Mouse (Mus musculus) gastrocnemius, adult 18-20 months (tissue): ENCODE data around the gene Mblac1. TPM values are rescaled to one million over a fixed set of nuclear protein-coding genes. Genes with fewer than 3 reads are reported as not detected.
"Not testable (repeated sequence)": the region's sequence is repeated elsewhere in the genome, so short reads cannot be mapped to it uniquely, and the experiment has no call there.

Source experiments
- DNase-seq: peaks from one replicate; pipeline ENCODE4 v3.0.0; 2021; ENCODE audit warnings: low spot score
- microRNA-seq: library from miRNA; unstranded; fragments of <30 nt; microRNA quantifications from one replicate; pipeline ENCODE4 v1.2.0, GENCODE M21; 2021
- total RNA-seq, 2 experiments: library from RNA; stranded (reverse); gene quantifications; 2 replicates each; pipeline ENCODE4 v1.2.3; 2021

Mblac1 gene
- total RNA-seq, 2 experiments from 2014 or later, result 1.4 TPM

- no peak for DNase-seq
Measured at GRCm38 (mm10) chr5:138207873-138208272, 13.8 kb downstream of the Mblac1 start.

- not testable (repeated sequence) for DNase-seq
Measured at GRCm38 (mm10) chr5:138216632-138217031, 22.5 kb downstream of the Mblac1 start.

- no peak for DNase-seq
Measured at GRCm38 (mm10) chr5:138219864-138220263, 25.8 kb downstream of the Mblac1 start.

GRCm38 (mm10) chr5:138222111-138222510 is 28.0 kb downstream of the Mblac1 start:
- peak; percentile 80 for DNase-seq

GRCm38 (mm10) chr5:138223287-138223686 is 29.2 kb downstream of the Mblac1 start:
- no peak for DNase-seq

- DNase-seq, result no peak
Measured at GRCm38 (mm10) chr5:138225700-138226099, 31.6 kb downstream of the Mblac1 start, which contains the start of gene Nxpe5. TSS of gene Nxpe5 (plus strand) at chr5:138225898.

- DNase-seq, result no peak
Measured at GRCm38 (mm10) chr5:138226491-138226890, 32.4 kb downstream of the Mblac1 start.

GRCm38 (mm10) chr5:138227367-138227766 is 33.3 kb downstream of the Mblac1 start:
- DNase-seq, result no peak

- no peak for DNase-seq
Measured at GRCm38 (mm10) chr5:138228026-138228425, 33.9 kb downstream of the Mblac1 start.

GRCm38 (mm10) chr5:138229511-138229910 is 35.4 kb downstream of the Mblac1 start:
- no peak for DNase-seq

GRCm38 (mm10) chr5:138233778-138234177 is 39.7 kb downstream of the Mblac1 start:
- no peak for DNase-seq

- DNase-seq, result no peak
Measured at GRCm38 (mm10) chr5:138234224-138234623, 40.1 kb downstream of the Mblac1 start.

- DNase-seq, result no peak
Measured at GRCm38 (mm10) chr5:138241511-138241910, 47.4 kb downstream of the Mblac1 start.

Small RNA genes within 50 kb of the gene (microRNA-seq; reads per million reads assigned to microRNA genes)
- gene Mir106b (538 reads per million, percentile 76 among the genes with 10 or more reads in this experiment), gene Mir25 (400 reads per million, percentile 72 among the genes with 10 or more reads in this experiment), gene Mir93 (2,172 reads per million, percentile 88 among the genes with 10 or more reads in this experiment)

Other genes starting within 250 kb of the Mblac1 start
- under 1 TPM; 0.38 to 0.59 TPM for gene Gjc3, start 231.2 kb upstream of the Mblac1 start, total RNA-seq
- under 1 TPM in 1 of 2 experiments, not detected in 1; 0.52 TPM for gene Azgp1, start 212.8 kb upstream of the Mblac1 start, total RNA-seq
- gene Smok3a, start 173.1 kb upstream of the Mblac1 start, total RNA-seq, result not detected
- gene Smok3b, start 172.9 kb upstream of the Mblac1 start, total RNA-seq, result not detected
- gene Smok3c, start 141.1 kb upstream of the Mblac1 start, total RNA-seq, result not detected
- gene Zkscan1, start 109.2 kb upstream of the Mblac1 start, total RNA-seq, result 10 to 100 TPM; 11.2 to 11.8 TPM
- gene Zscan21, start 77.4 kb upstream of the Mblac1 start, total RNA-seq, result 10 to 100 TPM; 15.0 to 15.4 TPM
- 1 to 10 TPM; 4.9 to 5.8 TPM for gene Zfp113, start 38.6 kb upstream of the Mblac1 start, total RNA-seq
- gene Cops6, start 33.2 kb upstream of the Mblac1 start, total RNA-seq, result 100 to 1,000 TPM; 105 to 110 TPM
- gene Ap4m1, start 22.3 kb upstream of the Mblac1 start, total RNA-seq, result 1 to 10 TPM; 6.6 to 7.0 TPM
- 1 to 10 TPM; 6.5 to 7.8 TPM for gene Mcm7, start 21.9 kb upstream of the Mblac1 start, total RNA-seq
- 10 to 100 TPM; 34.5 to 34.9 TPM for gene Taf6, start 6.9 kb upstream of the Mblac1 start, total RNA-seq
- 1 to 10 TPM; 2.7 to 3.5 TPM for gene Cnpy4, start 6.8 kb upstream of the Mblac1 start, total RNA-seq
- gene Nxpe5, start 31.6 kb downstream of the Mblac1 start, total RNA-seq, result under 1 TPM; 0.09 to 0.31 TPM
- gene Lamtor4, start 61.2 kb downstream of the Mblac1 start, total RNA-seq, result 10 to 100 TPM; 47.2 to 51.1 TPM
- 1 to 10 TPM; 2.7 to 3.2 TPM for gene BC037034, start 69.7 kb downstream of the Mblac1 start, total RNA-seq
- gene Gal3st4, start 78.5 kb downstream of the Mblac1 start, total RNA-seq, result under 1 TPM in 1 of 2 experiments, not detected in 1; 0.14 TPM
- gene Gm43720, start 85.6 kb downstream of the Mblac1 start, total RNA-seq, result not detected
- gene Gpc2, start 85.7 kb downstream of the Mblac1 start, total RNA-seq, result not detected
- not detected for gene Stag3, start 85.9 kb downstream of the Mblac1 start, total RNA-seq
- not detected for gene Pvrig, start 147.6 kb downstream of the Mblac1 start, total RNA-seq
- 1 to 10 TPM; 1.7 to 1.8 TPM for gene Zfp157, start 247.2 kb downstream of the Mblac1 start, total RNA-seq